Mouse (Mus musculus): ENCODE data around the gene Park7. TPM values are rescaled to one million over a fixed set of nuclear protein-coding genes. Genes with fewer than 3 reads are reported as not detected.

The Park7 gene
- polyA plus RNA-seq, 1 experiment from 2014 or later: 262 TPM

- TF ChIP-seq CTCF (IDR thresholded peaks at IDR 0.05; ENCODE audit: low read depth) (peak; percentile 99), EP300 (optimal IDR thresholded peaks at IDR 0.05) (no peak)
- H3K4me3 ChIP-seq (ENCODE audit: low read depth, low read length): no peak overlapping the region
- H3K9ac ChIP-seq (ENCODE audit: low read length): 0 out of 2 replicates have a peak overlapping the region, but pooled peaks have one; percentile 2
- ATAC-seq (ENCODE audit: low FRiP score, low TSS enrichment) (peak; percentile 50; the same call in 1 of the 2 replicates), DNase-seq (ENCODE audit: low spot score) (peak; percentile 86)
- no peaks in the 10 kb centered on the region for H3K4me1 ChIP-seq (replicated peaks; ENCODE audit: control insufficient read depth, insufficient read depth)
- no peak overlapping the region for H3K27ac ChIP-seq (replicated peaks)
- H3K4me2 ChIP-seq (replicated peaks; ENCODE audit: low read depth): no peak overlapping the region
- H3K27me3 ChIP-seq (ENCODE audit: control insufficient read depth, insufficient read depth, low read length): no peaks in the 10 kb centered on the region
- 51% methylated on average over 13 of the region's 13 CpGs for WGBS
- peaks cover 27% of the 10 kb centered on the region for H3K36me3 ChIP-seq (ENCODE audit: control insufficient read depth, insufficient read depth, low read length)
- H3K9me3 ChIP-seq (ENCODE audit: control insufficient read depth, low read length): no peaks in the 10 kb centered on the region
Observed at GRCm38 (mm10) chr4:150898716-150899365, 15.4 kb downstream of the Park7 start.

DNA sequence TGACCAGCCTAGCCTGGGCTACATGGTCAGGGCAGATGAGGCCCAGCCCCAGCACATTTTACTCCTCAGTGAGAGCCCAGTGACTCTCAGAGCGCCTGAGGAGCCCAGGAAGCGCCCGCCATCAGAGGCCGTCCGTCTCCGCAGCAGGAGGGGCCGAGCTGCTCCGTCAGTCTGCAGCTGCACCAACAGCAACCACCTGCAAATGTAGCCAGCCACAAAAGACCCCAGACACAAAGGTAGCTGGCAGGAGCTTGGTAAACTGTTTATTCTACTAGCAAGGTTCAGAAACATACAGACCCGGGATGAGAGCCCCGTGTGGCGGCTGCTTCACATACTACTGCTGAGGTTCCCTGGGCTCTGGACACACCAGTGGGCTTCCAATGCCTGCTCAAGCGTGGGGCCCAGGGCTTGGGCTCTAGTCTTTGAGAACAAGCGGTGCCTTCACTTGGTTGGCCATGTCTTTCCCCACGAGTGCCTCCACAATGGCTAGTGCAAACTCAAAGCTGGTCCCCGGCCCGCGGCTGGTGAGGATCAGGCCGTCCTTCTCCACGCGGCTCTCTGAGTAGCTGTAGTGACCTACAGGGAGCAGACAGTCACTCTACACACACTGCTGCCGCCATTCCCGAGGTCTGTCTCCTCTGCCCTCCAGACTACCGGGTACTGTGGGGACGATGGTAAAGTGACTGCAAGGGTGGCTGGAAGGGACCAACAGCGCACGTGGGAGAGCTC is 17.2 kb downstream of the Park7 start:
- no peak overlapping the region for H3K4me2 ChIP-seq (replicated peaks; ENCODE audit: low read depth)
- H3K4me1 ChIP-seq (replicated peaks; ENCODE audit: control insufficient read depth, insufficient read depth): no peaks in the 10 kb centered on the region
- ATAC-seq (ENCODE audit: low FRiP score, low TSS enrichment) (no peak), DNase-seq (ENCODE audit: low spot score) (no peak)
- TF ChIP-seq EP300 (optimal IDR thresholded peaks at IDR 0.05) (no peak), CTCF (IDR thresholded peaks at IDR 0.05; ENCODE audit: low read depth) (no peak)
- no peaks in the 10 kb centered on the region for H3K9me3 ChIP-seq (ENCODE audit: control insufficient read depth, low read length)
- no peaks in the 10 kb centered on the region for H3K27me3 ChIP-seq (ENCODE audit: control insufficient read depth, insufficient read depth, low read length)
- H3K27ac ChIP-seq (replicated peaks): no peak overlapping the region
- no peak overlapping the region for H3K4me3 ChIP-seq (ENCODE audit: low read depth, low read length)
- H3K36me3 ChIP-seq (ENCODE audit: control insufficient read depth, insufficient read depth, low read length): peaks cover 18% of the 10 kb centered on the region
- H3K9ac ChIP-seq (ENCODE audit: low read length): no peak overlapping the region
- 91% methylated on average over 26 of the region's 26 CpGs for WGBS

- DNase-seq (ENCODE audit: low spot score): no peak
- Histone ChIP-seq H3K4me3 (ENCODE audit: low read depth, low read length) (no peak overlapping the region), H3K36me3 (ENCODE audit: control insufficient read depth, insufficient read depth, low read length) (peaks cover 9% of the 10 kb centered on the region), H3K27ac (replicated peaks) (no peak overlapping the region), H3K4me1 (replicated peaks; ENCODE audit: control insufficient read depth, insufficient read depth) (peaks cover 4% of the 10 kb centered on the region; the same call in 1 of the 2 replicates), H3K9ac (ENCODE audit: low read length) (no peak overlapping the region), H3K27me3 (ENCODE audit: control insufficient read depth, insufficient read depth, low read length) (no peaks in the 10 kb centered on the region), H3K4me2 (replicated peaks; ENCODE audit: low read depth) (no peak overlapping the region), H3K9me3 (ENCODE audit: control insufficient read depth, low read length) (no peaks in the 10 kb centered on the region)
- 63% methylated on average over 8 of the region's 8 CpGs for WGBS
- no peak for ATAC-seq (ENCODE audit: low FRiP score, low TSS enrichment)
- no peak for TF ChIP-seq EP300 (optimal IDR thresholded peaks at IDR 0.05)
- no peak for TF ChIP-seq CTCF (IDR thresholded peaks at IDR 0.05; ENCODE audit: low read depth)
Observed at GRCm38 (mm10) chr4:150894718-150895501, 19.3 kb downstream of the Park7 start.

- H3K4me3 ChIP-seq (ENCODE audit: low read depth, low read length): no peak overlapping the region
- TF ChIP-seq CTCF (IDR thresholded peaks at IDR 0.05; ENCODE audit: low read depth) (no peak), EP300 (optimal IDR thresholded peaks at IDR 0.05) (no peak)
- WGBS: 73% methylated on average over 5 of the region's 5 CpGs
- H3K4me1 ChIP-seq (replicated peaks; ENCODE audit: control insufficient read depth, insufficient read depth): peaks cover 4% of the 10 kb centered on the region; the same call in 1 of the 2 replicates
- H3K9ac ChIP-seq (ENCODE audit: low read length): no peak overlapping the region
- H3K4me2 ChIP-seq (replicated peaks; ENCODE audit: low read depth): no peak overlapping the region
- no peaks in the 10 kb centered on the region for H3K27me3 ChIP-seq (ENCODE audit: control insufficient read depth, insufficient read depth, low read length)
- ATAC-seq (ENCODE audit: low FRiP score, low TSS enrichment) (no peak), DNase-seq (ENCODE audit: low spot score) (no peak)
- no peaks in the 10 kb centered on the region for H3K9me3 ChIP-seq (ENCODE audit: control insufficient read depth, low read length)
- no peaks in the 10 kb centered on the region for H3K36me3 ChIP-seq (ENCODE audit: control insufficient read depth, insufficient read depth, low read length)
- no peak overlapping the region for H3K27ac ChIP-seq (replicated peaks)
Observed at GRCm38 (mm10) chr4:150891308-150891707, 22.9 kb downstream of the Park7 start.

- Histone ChIP-seq H3K27ac (replicated peaks) (peak overlapping the region; percentile 67; the same call in 1 of the 2 replicates), H3K9me3 (ENCODE audit: control insufficient read depth, low read length) (no peaks in the 10 kb centered on the region), H3K36me3 (ENCODE audit: control insufficient read depth, insufficient read depth, low read length) (no peaks in the 10 kb centered on the region), H3K4me1 (replicated peaks; ENCODE audit: control insufficient read depth, insufficient read depth) (peaks cover 4% of the 10 kb centered on the region; the same call in 1 of the 2 replicates), H3K4me2 (replicated peaks; ENCODE audit: low read depth) (peak overlapping the region; percentile 51), H3K4me3 (ENCODE audit: low read depth, low read length) (no peak overlapping the region), H3K9ac (ENCODE audit: low read length) (0 out of 2 replicates have a peak overlapping the region, but pooled peaks have one; percentile 18), H3K27me3 (ENCODE audit: control insufficient read depth, insufficient read depth, low read length) (no peaks in the 10 kb centered on the region)
- no peak for TF ChIP-seq EP300 (optimal IDR thresholded peaks at IDR 0.05)
- TF ChIP-seq CTCF (IDR thresholded peaks at IDR 0.05; ENCODE audit: low read depth): no peak
- whole genome bisulfite sequencing: 22% methylated on average over 13 of the region's 13 CpGs
- DNase-seq (ENCODE audit: low spot score): peak; percentile 86
- peak; percentile 82; the same call in 1 of the 2 replicates for ATAC-seq (ENCODE audit: low FRiP score, low TSS enrichment)
Observed at GRCm38 (mm10) chr4:150889955-150890315, 24.3 kb downstream of the Park7 start.

All from stomach, postnatal 0 days (tissue).